Mouse (Mus musculus): ENCODE measurements around the gene Mrgprx2. TPM values are rescaled to one million over a fixed set of nuclear protein-coding genes. Genes with fewer than 3 reads are reported as not detected.
"Not testable (repeated sequence)": the region's sequence is repeated elsewhere in the genome, so short reads cannot be mapped to it uniquely, and the experiment has no call there.

Gene Mrgprx2
- total and polyA plus RNA-seq, 3 experiments, result not detected

GRCm38 (mm10) chr7:48435936-48436335, 63.2 kb downstream of the Mrgprx2 start:
- H3K27ac ChIP-seq (ENCODE audit: control insufficient read depth, low read depth, low read length); H3K27me3 ChIP-seq (ENCODE audit: control insufficient read depth in 1 of 2, insufficient read depth in 2 of 2, low read length in 2 of 2): not testable (repeated sequence)

More at GRCm38 (mm10) chr7:48435936-48436335, 63.2 kb downstream of the Mrgprx2 start:
- not testable (repeated sequence) for H3K4me1 ChIP-seq (ENCODE audit: control insufficient read depth in 1 of 2, insufficient read depth in 2 of 2, low read length in 2 of 2); H3K9ac ChIP-seq (ENCODE audit: control insufficient read depth, low read depth, low read length, poor library complexity, severe bottlenecking); H3K79me2 ChIP-seq (ENCODE audit: control insufficient read depth, insufficient read depth, low read length, poor library complexity); H3K36me3 ChIP-seq (ENCODE audit: control insufficient read depth in 1 of 2, insufficient read depth in 2 of 2, low read length in 2 of 2); H3K4me3 ChIP-seq (ENCODE audit: control insufficient read depth in 1 of 2, insufficient read depth in 1 of 2, low read depth in 2 of 2, low read length in 2 of 2); H3K9me3 ChIP-seq (replicated peaks; ENCODE audit: insufficient read depth, low read length); DNase-seq (ENCODE audit: low read depth, low spot score)

Other genes with a start within 250 kb of the Mrgprx2 start
- gene Mrgprb8, start 110.8 kb downstream of the Mrgprx2 start, total RNA-seq (2012; rRNA removed), result not detected in 2 replicates
- not detected for gene Mrgprb8, start 110.8 kb downstream of the Mrgprx2 start, polyA plus RNA-seq (2012; ENCODE audit: insufficient read depth in 1 of 2, insufficient read length in 2 of 2, low read depth in 1 of 2, low replicate concordance in 2 of 2, missing spikeins in 1 of 2)
- not detected in 2 replicates for gene Mrgprb1, start 43.0 kb downstream of the Mrgprx2 start, total RNA-seq (2012; rRNA removed)
- not detected for gene Mrgprb1, start 43.0 kb downstream of the Mrgprx2 start, polyA plus RNA-seq (2012; ENCODE audit: insufficient read depth in 1 of 2, insufficient read length in 2 of 2, low read depth in 1 of 2, low replicate concordance in 2 of 2, missing spikeins in 1 of 2)
- gene Mrgprb2, start 58.8 kb upstream of the Mrgprx2 start, total RNA-seq (2012; rRNA removed), result not detected in 2 replicates
- not detected for gene Mrgprb2, start 58.8 kb upstream of the Mrgprx2 start, polyA plus RNA-seq (2012; ENCODE audit: insufficient read depth in 1 of 2, insufficient read length in 2 of 2, low read depth in 1 of 2, low replicate concordance in 2 of 2, missing spikeins in 1 of 2)
- gene Mrgprb3, start 144.5 kb upstream of the Mrgprx2 start, total RNA-seq (2012; rRNA removed), result not detected in 2 replicates
- not detected for gene Mrgprb3, start 144.5 kb upstream of the Mrgprx2 start, polyA plus RNA-seq (2012; ENCODE audit: insufficient read depth in 1 of 2, insufficient read length in 2 of 2, low read depth in 1 of 2, low replicate concordance in 2 of 2, missing spikeins in 1 of 2)